Mouse (Mus musculus) lung, adult 18-20 months (tissue): ENCODE results near the gene Dbi.

Source experiments
- DNase-seq, 2 experiments: peaks; one replicate each; pipeline ENCODE4 v3.0.0; 2022; ENCODE audit warnings: mixed read lengths in 2 of 2

The Dbi gene

DNA sequence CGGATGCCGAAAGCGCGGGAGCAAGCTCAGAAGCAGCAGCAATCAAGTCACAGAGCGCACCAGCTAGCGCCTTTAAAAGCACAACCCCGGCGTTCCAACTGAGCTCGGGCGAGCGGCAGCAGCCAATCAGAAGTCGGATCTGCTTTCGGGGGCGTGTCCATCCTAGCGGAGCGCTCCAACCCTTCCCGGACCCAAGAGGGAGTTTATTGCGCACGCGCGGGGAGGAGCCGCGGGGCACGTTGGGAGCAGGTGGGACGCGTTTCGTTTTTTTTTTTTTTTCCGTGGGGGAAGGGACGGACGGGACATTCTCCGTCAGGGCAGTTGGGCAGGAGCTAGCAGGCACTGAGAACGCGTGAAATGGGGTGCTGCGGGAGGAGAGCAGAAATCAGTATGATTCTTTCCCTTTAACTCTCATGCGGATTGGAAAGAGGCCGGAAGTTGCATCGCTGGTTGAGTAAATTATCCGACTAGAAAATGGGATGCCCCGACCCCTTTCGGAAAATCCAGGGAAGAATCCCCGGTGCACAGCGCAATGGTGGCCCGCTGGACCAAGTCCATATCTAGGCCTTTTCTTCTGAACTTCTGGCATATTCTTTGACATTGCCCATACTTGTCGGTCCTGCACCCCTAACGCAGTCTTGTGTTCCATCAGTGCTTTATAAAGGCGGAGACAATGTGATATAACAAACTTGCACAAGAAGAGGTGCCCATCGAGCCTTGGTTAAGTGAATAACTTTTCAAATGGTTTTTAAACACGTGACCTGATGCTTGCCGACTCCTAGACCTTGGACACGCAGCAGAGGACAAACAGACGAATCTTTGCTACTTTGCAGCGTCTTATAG, at the start of gene Dbi, which contains the start of gene 3110009E18Rik:
Gene Dbi, minus strand, starts transcription at position 110 of the 843 bp plus-strand sequence.
Gene 3110009E18Rik, plus strand, starts transcription at position 219 of the 843 bp plus-strand sequence.
- peak; percentile 99 for DNase-seq

GRCm38 (mm10) chr1:120170307-120170706, 49.4 kb upstream of the Dbi start:
- no peak for DNase-seq

DNA sequence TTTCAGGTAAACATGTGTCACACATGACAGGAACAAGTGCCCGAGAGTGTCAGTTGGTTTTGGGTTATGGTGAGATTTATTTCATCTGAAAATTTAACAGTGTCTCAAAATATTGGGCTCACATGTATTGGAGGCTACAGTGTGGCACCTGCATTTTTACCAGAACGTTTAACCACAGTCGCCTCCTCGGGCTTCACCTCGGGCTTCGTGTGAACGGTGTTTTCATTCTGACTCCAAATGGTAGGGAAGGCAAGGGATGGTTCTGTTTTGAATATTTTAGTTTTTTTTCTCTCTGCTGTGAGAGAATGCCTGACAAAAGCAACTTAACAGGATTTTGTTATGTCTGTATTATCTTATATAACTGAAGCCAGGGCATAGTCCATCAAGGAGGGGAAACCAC, 47.8 kb upstream of the Dbi start:
- no peak for DNase-seq

DNA sequence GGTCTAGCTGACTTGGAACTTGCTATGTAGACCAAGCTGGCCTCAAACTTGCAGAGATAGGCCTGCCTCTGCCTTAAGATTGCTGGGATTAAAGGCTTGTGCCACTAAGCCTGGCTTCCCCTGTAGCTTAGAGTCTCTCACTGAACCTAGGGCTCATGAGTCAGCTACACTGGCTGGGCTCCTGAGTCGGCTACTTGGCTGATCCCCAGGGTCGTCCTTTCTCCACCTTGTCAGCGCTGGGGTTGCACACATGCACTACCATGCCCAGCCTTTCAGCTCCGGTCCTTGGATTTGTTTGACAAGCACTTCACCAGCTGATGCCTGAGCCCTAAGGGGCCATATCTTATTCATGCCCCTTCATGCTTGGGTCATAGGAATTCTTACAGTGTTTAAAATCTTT, 47.1 kb upstream of the Dbi start:
- DNase-seq = no peak

DNA sequence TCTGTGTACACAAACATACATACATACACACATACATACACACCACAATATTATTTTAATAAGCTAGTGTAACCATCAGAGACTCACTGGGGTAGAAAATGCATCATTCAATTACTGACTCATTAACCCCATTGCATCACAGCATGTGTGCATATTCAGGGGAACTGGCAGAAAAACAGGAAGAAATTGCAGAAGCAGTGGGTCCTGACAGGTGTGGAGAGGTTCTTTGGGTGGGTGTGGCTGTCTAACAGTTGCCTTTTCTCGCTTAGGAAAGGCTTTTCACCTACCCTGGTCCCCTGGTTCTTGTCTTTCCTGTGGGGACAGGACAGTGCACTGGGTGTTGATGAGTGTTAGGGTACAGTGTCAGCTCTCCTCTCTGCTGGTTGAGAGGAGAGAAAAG, 41.7 kb upstream of the Dbi start:
- no peak for DNase-seq

DNA sequence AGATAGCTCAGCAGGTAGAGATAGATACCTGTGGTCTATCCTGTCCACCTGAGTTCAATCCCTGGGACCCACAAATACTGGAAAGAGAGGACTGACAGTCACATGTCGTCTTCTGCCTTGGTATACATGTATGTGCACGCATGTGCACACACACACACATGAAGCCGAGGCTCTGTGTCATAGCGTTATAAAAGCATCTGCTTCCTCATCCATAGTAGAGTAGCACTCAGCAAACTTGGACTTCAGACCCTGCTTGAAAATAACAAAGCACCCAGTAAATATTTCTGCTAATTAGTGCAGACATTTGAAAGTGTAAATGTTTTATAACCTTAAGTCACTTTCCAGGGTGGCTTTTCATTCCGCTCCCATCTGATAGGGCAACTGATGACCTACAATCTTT, 40.6 kb upstream of the Dbi start:
- no peak for DNase-seq

DNA sequence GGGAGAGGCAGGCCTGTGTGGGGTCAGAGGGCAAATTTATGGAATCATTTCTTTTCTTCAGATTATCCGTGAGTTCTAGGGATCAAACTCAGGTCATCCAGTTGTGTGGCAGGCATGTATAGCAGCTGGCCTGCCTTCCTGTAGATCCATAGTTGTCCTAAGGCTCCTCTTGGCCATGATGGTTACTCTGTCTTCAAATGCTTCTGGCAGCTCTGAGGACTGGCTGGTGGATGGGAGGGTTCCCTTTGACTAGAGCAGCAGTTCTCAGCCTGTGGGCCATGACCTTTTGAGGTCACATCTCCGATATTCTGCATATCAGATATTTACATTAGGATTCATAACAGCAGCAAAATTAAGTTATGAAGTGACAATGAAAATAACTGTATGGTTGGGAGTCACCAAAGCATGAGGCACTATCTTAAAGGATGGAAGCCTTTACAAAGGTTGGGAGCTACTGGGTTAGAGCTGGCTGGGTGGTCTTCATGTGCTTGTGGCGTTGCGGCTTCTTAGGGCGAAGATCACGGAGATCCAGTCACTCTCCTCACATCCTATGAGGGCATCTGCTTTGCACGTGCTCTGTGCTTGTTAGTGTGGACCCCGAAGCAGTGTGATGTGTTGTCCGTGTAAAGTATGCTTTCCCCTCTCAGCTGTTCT, 37.7 kb upstream of the Dbi start:
- DNase-seq = no peak

- DNase-seq = peak; percentile 9 to 32
Observed at GRCm38 (mm10) chr1:120155325-120155724, 34.4 kb upstream of the Dbi start.

GRCm38 (mm10) chr1:120154232-120154631, 33.4 kb upstream of the Dbi start:
- no peak for DNase-seq

DNA sequence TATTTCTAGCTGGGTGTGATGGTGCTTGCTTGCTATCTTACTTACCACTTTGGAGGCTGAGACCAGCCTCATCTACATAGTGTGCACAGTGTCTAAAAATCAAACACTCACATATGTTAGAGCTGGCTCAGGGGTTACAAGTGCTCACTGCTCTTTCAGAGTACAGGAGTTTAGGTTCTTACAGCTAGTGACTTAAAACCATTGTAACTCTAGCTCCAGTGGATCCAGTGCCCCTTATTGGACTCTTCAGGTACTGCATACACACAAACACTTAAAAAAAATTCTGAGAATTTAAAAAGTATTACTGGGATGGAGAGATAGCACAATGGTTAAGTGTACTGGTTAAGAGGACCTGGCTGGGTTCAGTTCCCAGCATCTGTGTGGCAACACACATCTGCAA, 26.1 kb upstream of the Dbi start:
- no peak for DNase-seq

DNA sequence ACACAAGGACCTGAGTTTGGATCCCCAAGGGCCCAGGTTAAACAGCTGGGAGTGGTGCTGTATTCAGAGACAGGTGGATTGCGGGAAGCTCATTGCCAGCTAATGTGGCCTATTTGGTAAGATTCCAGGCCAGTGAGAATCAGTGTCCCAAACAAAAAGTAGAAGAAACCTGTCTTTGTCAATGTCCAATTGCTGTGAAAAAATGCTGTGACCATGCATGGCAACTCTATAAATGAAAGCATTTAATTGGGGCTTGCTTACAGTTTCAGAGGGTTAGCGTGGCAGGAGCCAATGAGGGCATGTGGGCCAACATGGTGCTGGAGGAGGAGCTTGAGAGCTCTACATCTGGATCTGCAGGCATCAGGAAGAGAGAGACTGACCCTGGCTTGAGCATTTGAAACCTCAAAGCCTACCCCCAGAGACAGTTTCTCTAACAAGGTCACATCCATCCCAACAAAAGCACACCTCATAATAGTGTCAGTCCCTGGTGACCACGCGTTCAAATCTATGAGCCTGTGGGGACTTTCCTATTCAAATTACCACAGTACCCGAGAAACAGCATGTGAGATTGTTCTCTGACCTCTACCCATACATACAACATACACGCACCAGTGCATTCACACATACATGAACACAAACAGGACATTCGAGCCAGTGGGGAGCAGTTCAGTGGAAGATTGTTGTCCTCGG, 24.8 kb upstream of the Dbi start:
- DNase-seq = no peak

DNA sequence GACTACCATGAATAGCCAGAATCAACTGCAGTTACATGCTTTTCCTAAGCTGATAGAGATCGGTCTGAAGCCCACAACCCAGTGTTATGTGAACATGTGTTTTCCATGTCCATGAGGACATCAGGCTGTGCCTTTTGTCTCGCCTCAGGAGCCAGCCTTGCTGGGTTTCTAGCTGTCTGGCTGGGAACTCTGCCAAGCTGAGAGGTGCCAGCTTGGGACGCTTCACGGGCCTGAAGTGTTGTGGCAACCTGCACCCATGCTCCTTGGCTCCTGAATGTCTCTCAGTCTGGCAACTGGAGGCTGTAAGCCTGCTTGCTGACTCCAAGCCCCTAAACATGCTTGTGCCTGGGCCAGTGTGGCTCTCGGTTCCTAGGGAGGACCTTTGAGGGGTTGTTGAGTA, 21.7 kb upstream of the Dbi start:
- DNase-seq = peak; percentile 22 to 49

DNA sequence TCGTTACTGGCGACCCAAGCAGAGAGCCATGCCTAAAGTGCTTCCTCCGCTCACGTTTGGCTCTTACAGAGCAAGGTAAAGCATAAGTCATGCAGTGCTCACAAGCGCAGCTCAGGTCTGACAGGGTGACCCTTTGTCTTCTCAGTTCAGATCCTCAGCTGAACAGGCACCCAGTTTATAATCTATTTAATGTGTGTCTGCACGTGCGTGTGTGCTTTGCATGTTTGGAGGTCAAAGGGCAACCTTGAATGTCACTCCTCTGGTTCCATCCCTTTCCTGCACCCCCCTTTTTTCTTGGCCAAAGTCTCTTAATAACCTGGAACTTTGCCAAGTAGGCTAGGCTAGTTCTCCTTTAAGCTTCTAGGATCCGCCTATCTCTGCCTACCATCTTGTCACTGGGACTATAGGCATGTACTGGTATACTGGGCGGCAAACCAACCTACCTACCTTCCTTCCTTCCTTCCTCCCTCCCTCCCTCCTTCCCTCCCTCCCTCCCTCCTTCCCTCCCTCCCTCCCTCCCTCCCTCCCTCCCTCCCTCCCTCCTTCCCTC, 19.3 kb upstream of the Dbi start:
- DNase-seq = no peak

GRCm38 (mm10) chr1:120138923-120139540, 18.2 kb upstream of the Dbi start:
- DNase-seq = no peak

DNA sequence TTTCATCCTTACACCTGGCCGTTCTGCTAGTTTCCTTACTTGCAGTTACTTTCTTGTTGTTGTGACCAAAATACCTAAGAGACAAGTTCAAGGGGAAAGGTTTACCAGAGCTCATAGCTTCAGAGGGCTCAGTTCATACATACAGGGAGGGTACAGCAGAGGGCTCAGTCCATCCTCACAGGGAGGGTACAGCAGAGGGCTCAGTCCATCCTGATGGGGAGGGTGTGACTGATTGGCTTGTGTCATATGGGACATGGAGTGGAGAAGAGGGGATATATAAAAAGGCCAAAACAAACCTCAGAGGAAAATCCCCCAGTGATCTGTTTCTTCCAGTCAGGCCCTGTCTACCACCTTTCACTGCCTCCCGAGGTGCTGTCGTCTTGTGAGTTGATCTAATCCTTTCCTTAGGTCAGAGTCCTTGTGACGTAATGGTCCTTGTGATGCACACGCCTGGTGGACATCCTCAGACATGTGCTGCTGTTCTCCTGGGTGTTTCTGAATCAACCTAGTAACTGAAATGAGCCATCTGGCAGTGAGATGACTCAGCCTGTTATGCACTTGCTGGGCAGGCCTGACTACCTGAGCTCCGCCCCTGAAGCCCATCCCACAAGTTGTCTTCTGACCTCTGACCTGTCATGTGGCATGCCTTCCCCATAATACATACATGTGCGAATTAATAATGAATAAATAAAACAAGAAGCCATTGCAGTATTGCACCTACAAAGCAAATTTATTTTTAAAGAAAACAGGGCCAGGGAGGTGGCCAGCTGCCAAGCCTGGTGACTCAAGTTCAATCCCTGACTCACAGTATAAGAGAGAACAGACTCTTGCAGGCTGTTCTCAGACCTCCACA, 15.3 kb upstream of the Dbi start:
- peak in 1 of 2 experiments; percentile 22 for DNase-seq

DNA sequence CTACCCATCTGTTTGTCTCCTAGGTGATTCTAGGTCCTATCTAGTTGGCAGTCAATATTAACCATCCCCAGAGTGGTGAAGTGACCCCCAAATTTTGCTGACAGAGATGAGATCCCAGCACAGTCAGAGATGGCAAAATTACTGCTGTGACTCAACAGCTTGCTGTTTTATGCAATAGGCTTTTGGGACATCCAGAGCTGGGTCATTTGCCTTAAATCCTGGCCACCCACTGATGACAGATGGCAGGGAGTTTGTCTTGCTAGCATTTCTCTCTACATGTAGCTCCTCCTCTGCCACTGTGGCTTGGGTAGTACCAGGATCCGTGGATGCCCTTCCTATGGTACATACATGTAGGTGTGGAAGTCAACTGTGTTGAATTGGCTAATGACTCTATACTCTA, 11.5 kb upstream of the Dbi start:
- DNase-seq = no peak

DNA sequence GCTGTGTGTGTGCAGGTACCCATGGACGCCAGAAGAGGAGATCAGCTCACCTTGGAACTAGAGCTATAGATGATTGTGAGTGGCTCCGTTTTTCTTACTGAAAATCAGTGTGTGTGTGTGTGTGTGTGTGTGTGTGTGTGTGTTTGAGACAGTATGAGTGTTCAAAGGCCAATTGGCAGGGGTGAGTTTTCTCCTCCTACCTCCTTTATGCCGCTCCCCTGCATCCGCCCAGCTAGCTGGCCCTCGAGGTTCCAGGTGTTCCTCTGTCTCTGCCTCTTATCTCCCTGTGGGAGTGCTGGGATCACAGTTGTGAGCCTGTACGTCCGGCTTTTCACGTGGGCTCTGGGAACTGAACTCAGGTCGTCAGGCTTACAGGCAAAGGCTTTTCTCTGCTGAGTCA, 5.4 kb upstream of the Dbi start:
- no peak for DNase-seq

DNA sequence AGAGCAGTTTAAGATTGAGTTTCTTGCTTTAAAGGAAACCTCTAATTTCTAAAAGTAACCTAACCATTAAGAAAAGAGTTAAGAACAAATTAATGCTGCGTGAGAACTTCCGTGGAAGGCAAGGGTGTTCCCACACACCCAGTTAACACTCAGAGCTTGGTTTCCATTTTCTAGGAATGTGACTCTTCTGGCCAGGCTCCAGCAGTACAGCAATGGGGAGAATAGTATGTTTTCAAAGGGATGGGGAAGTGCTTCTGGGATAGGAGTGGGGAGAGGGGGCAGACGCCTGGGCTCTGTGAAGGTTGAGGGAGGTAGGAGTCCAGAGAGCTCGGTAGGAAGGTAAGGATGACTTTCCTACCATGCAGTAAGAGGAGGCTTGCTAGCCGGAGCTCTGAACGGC, 4.6 kb upstream of the Dbi start:
- DNase-seq = no peak

GRCm38 (mm10) chr1:120124839-120125238, 4.0 kb upstream of the Dbi start:
- DNase-seq = peak in 1 of 2 experiments; percentile 22

DNA sequence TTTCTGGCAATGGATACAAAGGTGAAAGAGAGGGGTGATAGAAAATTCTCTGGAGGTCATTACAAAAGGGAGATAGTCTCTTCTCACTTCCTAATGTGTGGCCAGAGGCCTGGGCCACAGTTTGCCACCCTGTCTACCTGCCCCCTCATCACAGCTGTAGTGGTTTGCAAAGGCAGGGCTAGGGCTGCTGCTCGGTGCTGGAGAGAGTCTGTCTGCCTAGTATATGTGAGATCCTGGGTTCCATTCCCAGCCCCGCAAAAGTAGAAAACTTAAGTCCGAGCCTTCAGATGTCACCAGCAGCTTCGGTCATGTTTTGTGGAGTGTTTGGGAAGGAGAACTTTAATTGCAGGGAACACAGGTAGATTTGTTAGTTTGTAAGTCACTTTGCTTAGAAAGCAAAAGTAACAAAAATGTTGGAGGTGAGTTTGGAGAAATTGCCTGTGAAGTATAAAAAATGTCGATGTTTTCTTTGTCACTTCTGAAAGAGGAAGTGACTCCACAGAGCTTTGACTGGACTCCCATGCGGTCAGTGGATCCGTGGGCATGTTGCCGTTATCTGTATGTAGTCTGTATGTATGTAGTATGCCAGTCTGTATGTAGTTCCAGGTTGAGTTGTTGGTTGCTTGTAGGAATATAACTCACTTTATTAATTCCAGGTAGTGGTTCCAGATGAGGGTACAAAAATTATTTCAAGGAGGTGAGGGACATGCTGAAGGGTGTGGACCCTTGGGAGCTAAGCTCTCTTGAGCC, 1.9 kb upstream of the Dbi start:
- no peak for DNase-seq

- no peak for DNase-seq
Observed at GRCm38 (mm10) chr1:120121930-120122530, 1.2 kb upstream of the Dbi start.
